Mouse (Mus musculus) embryonic facial prominence, embryonic 11.5 days (tissue): ENCODE results near the gene Gsto2. TPM values are rescaled to one million over a fixed set of nuclear protein-coding genes. Genes with fewer than 3 reads are reported as not detected.

Experiments used
- ATAC-seq: fragments of 200-750 bp; cut with Nextera tagmentation; replicated peaks from 2 replicates; pipeline ENCODE4 v1.8.0; 2017; ENCODE audit warnings: low read depth; ENCODE audit not compliant: insufficient number of reproducible peaks, low FRiP score, low TSS enrichment
- DNase-seq: peaks from one replicate; pipeline ENCODE4 v3.0.0-alpha.2; 2015; ENCODE audit warnings: low spot score
- H3K27ac ChIP-seq: fragments of 300-500 bp; sonication (generic); replicated peaks from 2 replicates; pipeline ENCODE4 v1.5.1; 2014; ENCODE audit warnings: mild to moderate bottlenecking, low read depth, low read length, control low read depth
- H3K27me3 ChIP-seq: fragments of 300-500 bp; sonication (generic); 2 replicates; pipeline ENCODE4 v1.6.1; 2014; ENCODE audit warnings: mild to moderate bottlenecking, low read length, moderate library complexity, mixed read lengths; ENCODE audit not compliant: control insufficient read depth, insufficient read depth
- H3K36me3 ChIP-seq: fragments of 300-500 bp; sonication (generic); replicated peaks from 2 replicates; pipeline ENCODE4 v1.6.1; 2014; ENCODE audit warnings: low read depth, mild to moderate bottlenecking, low read length, moderate library complexity, mixed read lengths; ENCODE audit not compliant: control insufficient read depth, insufficient read depth
- H3K4me1 ChIP-seq: fragments of 300-500 bp; sonication (generic); 2 replicates; pipeline ENCODE4 v1.6.1; 2014; ENCODE audit warnings: low read length, mixed read lengths; ENCODE audit not compliant: control insufficient read depth, insufficient read depth
- H3K4me2 ChIP-seq: fragments of 300-500 bp; sonication (generic); 2 replicates; pipeline ENCODE4 v1.6.1; 2014; ENCODE audit warnings: low read depth, mild to moderate bottlenecking, control low read depth, low read length, moderate library complexity
- H3K4me3 ChIP-seq: fragments of 300-500 bp; sonication (generic); 2 replicates; pipeline ENCODE4 v1.5.1; 2014; ENCODE audit warnings: low read depth, low read length, control low read depth
- H3K9ac ChIP-seq: fragments of 300-500 bp; sonication (generic); replicated peaks from 2 replicates; pipeline ENCODE4 v1.6.1; 2014; ENCODE audit warnings: mild to moderate bottlenecking, control low read depth, low read length
- H3K9me3 ChIP-seq: fragments of 300-500 bp; sonication (generic); replicated peaks from 2 replicates; pipeline ENCODE4 v1.6.1; 2016; ENCODE audit warnings: mild to moderate bottlenecking, low read length, inconsistent platforms, mixed read lengths; ENCODE audit not compliant: control insufficient read depth
- WGBS: fragments of 180-500 bp; shearing (Covaris S2); extraction: QIAGEN DNeasy Blood & Tissue Kit; methylation state at CpG from one replicate; pipeline ENCODE4 v1.1.7; 2014; 5-methylcytosine and 5-hydroxymethylcytosine counted together
- polyA plus RNA-seq: library from polyadenylated mRNA; unstranded; fragments of >200 nt; fragmentation: Nextera tagmentation; extraction: Ambion mirVana; gene quantifications from 2 replicates; pipeline ENCODE4 v1.2.1, GENCODE M21; 2014

Gsto2 gene
- polyA plus RNA-seq, 1 experiment from 2014 or later, result 0.77 TPM

DNA sequence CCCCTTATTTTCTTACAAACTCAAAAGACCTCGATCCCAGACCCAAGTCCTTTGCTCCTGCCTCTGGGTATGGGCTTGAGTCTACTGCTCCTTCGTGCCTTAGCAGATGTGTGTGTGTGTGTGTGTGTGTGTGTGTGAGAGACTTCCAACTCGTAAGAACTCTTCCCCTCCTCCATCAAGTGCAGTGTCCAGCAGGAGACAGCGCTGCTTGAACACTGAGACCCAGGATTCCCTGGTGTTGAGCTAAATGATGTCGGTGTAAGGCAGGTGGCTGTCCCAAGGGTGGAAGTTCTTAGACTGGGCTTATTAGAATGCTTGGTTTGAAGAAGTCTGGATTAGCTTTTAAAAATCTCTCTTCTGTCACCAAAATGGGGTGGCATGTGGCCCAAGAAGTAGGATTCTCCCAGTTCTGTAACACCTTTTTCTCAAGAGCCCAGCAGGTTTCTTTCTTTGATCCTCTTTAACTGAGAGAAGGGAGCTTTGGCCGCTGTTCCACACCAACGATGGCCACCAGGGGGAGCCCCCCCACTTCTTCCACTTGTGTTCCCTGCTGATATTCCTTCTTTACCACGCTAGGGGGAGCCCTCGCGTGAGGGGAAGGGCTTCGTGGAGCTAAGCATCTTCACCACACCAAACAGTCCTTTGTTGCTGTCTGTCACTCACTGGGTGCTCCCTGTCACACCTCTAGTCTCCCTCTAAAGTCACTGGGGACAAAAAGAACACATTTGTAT, 17.0 kb downstream of the Gsto2 start:
- Histone ChIP-seq H3K27me3 (no peaks in the 10 kb centered on the region), H3K4me2 (no peak overlapping the region), H3K4me3 (no peak overlapping the region), H3K9ac (no peak overlapping the region), H3K36me3 (no peaks in the 10 kb centered on the region), H3K27ac (no peak overlapping the region), H3K4me1 (no peaks in the 10 kb centered on the region; the same call in 1 of the 2 replicates), H3K9me3 (no peaks in the 10 kb centered on the region)
- peak; percentile 49; the same call in 1 of the 2 replicates for ATAC-seq
- 27% methylated on average over 11 of the region's 11 CpGs for WGBS
- DNase-seq, result peak; percentile 90

DNA sequence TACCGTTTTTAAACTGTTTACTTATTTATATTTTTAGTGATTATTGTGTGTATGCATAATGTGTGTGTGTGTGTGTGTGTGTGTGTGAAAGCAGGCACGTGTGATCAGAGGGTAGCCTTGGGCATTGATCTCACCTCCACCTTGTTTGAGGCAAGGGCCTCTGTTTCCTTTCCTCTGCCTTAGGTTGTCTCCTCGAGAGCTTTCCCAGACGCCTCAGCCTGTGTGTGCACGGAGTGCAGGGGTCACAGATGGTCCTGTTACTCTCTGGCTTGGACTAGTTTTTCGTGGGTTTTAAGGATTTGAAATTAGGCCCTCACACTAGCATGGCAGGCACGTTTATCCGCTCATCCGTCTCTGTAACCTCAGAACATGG, 17.5 kb downstream of the Gsto2 start:
- Histone ChIP-seq H3K36me3 (no peaks in the 10 kb centered on the region), H3K9me3 (no peaks in the 10 kb centered on the region), H3K4me1 (no peaks in the 10 kb centered on the region; the same call in 1 of the 2 replicates), H3K4me2 (no peak overlapping the region), H3K4me3 (no peak overlapping the region), H3K27ac (no peak overlapping the region), H3K27me3 (no peaks in the 10 kb centered on the region), H3K9ac (0 out of 2 replicates have a peak overlapping the region, but pooled peaks have one; percentile 9)
- WGBS, result 46% methylated on average over 9 of the region's 9 CpGs
- ATAC-seq (no peak), DNase-seq (no peak)

DNA sequence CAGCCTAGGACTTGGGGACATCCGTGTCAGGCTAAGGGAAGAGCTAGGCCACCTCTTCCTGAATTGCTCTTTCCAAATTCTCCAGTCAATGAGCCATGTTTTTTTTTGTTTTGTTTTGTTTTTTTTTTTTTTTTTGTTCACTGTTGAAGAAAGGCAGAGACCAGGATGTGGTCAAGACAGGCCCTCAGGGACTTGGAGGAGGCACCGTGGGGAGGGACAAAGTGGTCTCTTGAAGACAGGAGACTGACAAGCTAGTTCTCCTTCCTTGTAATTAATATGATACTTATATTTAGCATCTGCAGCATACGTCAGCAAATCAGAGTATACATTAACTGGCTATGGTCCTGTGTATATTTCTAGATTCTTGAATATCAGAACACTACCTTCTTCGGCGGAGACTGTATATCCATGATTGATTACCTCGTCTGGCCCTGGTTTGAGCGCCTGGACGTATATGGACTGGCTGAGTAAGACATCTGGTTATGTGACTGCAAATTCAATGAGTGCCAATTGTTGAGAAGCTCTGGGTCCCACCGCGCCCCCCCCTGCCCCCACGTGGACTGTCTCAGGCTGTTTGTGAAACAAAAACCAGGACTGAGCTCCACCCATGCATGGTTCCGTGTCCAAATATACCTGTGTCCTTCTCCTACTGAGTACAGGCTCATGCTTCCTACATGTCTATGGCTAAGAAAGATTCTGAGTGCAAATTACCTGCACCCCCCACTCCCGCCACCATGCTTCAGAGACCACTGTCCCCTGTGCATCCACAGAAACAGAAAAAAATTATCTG, 19.2 kb downstream of the Gsto2 start:
- Histone ChIP-seq H3K27ac (no peak overlapping the region), H3K4me3 (no peak overlapping the region), H3K27me3 (no peaks in the 10 kb centered on the region), H3K9me3 (no peaks in the 10 kb centered on the region), H3K36me3 (no peaks in the 10 kb centered on the region), H3K4me2 (no peak overlapping the region), H3K4me1 (no peaks in the 10 kb centered on the region; the same call in 1 of the 2 replicates), H3K9ac (no peak overlapping the region)
- 77% methylated on average over 13 of the region's 13 CpGs for WGBS
- ATAC-seq, result no peak
- no peak for DNase-seq

DNA sequence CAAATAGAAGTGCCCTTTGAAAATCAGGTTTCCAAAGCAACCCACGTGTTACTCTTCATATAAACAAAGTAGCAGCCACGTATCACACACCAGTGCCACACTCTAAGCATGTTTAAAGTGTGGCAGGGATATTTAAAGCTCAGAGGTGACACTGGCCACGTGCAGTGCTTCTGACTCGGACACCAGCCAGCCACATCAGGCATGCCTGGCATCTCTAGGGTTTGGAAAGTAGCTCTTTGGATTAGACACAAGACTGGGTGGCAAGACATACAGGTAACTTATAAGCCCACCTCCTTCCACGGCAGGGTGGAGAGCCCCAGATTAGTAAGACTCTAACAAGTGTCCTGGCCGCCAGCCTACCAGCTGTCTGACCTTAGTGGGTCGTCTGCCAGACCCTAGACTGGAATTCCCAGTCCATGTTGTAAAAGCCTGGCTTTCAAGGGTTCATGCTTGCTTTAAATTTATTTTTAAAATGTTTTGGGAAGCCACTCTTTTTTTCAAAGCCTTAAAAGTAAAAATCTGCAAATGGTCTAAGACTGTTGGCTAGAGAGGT, 19.9 kb downstream of the Gsto2 start:
- Histone ChIP-seq H3K9me3 (no peaks in the 10 kb centered on the region), H3K27ac (no peak overlapping the region), H3K4me2 (no peak overlapping the region; the same call in 1 of the 2 replicates), H3K36me3 (no peaks in the 10 kb centered on the region), H3K4me3 (no peak overlapping the region), H3K27me3 (no peaks in the 10 kb centered on the region), H3K9ac (no peak overlapping the region), H3K4me1 (no peaks in the 10 kb centered on the region; the same call in 1 of the 2 replicates)
- DNase-seq (no peak), ATAC-seq (no peak)
- WGBS, result 61% methylated on average over 7 of the region's 7 CpGs

DNA sequence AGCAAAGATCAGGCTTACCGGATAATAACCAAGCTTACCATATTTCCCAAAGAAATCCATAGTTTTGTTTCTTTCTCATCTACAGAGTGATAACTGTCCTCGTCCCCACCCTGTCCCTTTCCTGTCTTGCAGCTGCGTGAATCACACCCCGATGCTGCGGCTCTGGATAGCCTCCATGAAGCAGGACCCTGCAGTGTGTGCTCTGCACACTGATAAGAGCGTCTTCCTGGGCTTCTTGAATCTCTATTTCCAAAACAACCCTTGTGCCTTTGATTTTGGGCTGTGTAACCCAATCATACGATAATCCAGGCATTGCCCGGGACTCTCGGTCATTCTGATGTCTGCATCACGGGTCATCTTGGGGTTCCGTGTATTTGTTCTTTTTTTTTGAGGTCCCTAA, 20.6 kb downstream of the Gsto2 start:
- H3K9me3 ChIP-seq, result no peaks in the 10 kb centered on the region
- ATAC-seq (no peak), DNase-seq (no peak)
- WGBS, result 87% methylated on average over 11 of the region's 11 CpGs
- H3K36me3 ChIP-seq, result no peaks in the 10 kb centered on the region
- no peak overlapping the region for H3K27ac ChIP-seq
- no peaks in the 10 kb centered on the region for H3K27me3 ChIP-seq
- no peak overlapping the region for H3K4me3 ChIP-seq
- no peak overlapping the region for H3K4me2 ChIP-seq
- no peak overlapping the region for H3K9ac ChIP-seq
- no peaks in the 10 kb centered on the region; the same call in 1 of the 2 replicates for H3K4me1 ChIP-seq

DNA sequence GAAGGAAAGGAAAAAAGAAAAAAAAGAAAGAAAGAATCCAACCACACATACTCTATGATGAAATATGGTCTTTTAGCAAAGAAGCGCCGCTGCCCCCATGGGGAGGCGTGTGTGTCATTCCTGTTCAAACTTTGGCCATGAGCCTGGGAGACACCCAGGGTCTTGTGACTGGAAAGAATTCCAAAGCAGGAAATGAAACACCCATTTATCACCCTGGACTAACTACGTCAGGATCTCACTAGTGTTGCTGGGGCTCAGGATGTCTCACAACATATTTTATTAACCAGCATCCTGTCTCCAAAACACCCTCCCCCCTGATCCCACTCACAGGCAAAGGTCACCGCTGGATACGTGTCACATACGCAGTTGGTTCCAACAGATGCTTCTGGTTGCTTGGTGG, 21.3 kb downstream of the Gsto2 start:
- Histone ChIP-seq H3K9me3 (no peaks in the 10 kb centered on the region), H3K4me2 (no peak overlapping the region), H3K27ac (no peak overlapping the region), H3K4me3 (no peak overlapping the region), H3K27me3 (no peaks in the 10 kb centered on the region), H3K4me1 (no peaks in the 10 kb centered on the region; the same call in 1 of the 2 replicates), H3K9ac (no peak overlapping the region), H3K36me3 (no peaks in the 10 kb centered on the region)
- 85% methylated on average over 7 of the region's 7 CpGs for WGBS
- ATAC-seq (no peak), DNase-seq (no peak)

DNA sequence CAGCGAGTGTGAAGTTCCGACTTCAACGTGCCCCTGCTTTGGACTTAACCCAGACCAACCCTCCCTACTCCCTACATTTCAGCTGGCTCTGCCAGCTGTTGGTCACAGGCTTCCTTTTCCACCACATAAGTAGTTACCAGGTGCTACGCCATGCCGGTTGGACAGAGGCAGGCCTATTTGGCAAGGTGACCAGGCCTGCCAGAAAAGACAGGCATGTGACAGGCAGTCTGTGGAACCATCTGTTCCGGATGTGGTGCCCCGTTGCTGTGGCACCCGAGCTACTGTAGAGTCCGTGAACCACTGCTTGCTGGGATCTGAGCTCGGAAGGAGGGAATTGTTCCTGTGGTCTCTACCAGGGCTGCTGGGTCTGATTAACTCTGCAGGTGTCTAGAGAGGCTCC, 22.1 kb downstream of the Gsto2 start:
- H3K4me3 ChIP-seq, result no peak overlapping the region
- H3K36me3 ChIP-seq, result no peaks in the 10 kb centered on the region
- no peak for ATAC-seq
- H3K9ac ChIP-seq, result no peak overlapping the region
- no peaks in the 10 kb centered on the region for H3K9me3 ChIP-seq
- H3K4me2 ChIP-seq, result no peak overlapping the region
- H3K27ac ChIP-seq, result no peak overlapping the region
- no peak for DNase-seq
- 90% methylated on average over 10 of the region's 10 CpGs for WGBS
- no peaks in the 10 kb centered on the region for H3K27me3 ChIP-seq
- H3K4me1 ChIP-seq, result no peaks in the 10 kb centered on the region; the same call in 1 of the 2 replicates

DNA sequence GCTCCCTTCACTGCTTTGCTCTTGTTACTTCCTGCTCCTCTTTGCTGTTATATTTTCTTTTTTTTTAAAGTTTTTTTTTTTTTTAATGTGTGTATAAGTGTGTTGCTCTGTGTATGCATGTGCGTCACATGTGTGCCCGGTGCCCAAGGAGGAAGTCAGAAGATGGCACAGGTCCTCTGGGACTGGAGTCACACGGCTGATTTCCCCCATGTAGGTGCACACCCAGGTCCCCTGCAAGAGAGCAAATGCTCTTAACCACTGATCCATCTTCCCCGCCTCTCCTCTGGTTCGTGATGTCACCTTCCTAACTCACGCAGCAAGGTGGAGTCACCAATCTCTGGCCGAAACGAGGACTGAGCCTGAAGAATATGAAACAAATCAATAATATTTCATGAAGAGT, 22.7 kb downstream of the Gsto2 start:
- H3K27me3 ChIP-seq, result no peaks in the 10 kb centered on the region
- WGBS, result 92% methylated on average over 8 of the region's 8 CpGs

More for the DNA sequence above, 22.7 kb downstream of the Gsto2 start:
- DNase-seq, result no peak
- Histone ChIP-seq H3K36me3 (no peaks in the 10 kb centered on the region), H3K27ac (no peak overlapping the region), H3K4me2 (no peak overlapping the region), H3K9me3 (no peaks in the 10 kb centered on the region), H3K4me3 (no peak overlapping the region), H3K9ac (no peak overlapping the region), H3K4me1 (no peaks in the 10 kb centered on the region; the same call in 1 of the 2 replicates)
- no peak for ATAC-seq
